Mouse (Mus musculus): ENCODE results near the gene Fads3.
A peak's percentile ranks its signal among the peaks of the same experiment; 100 is the strongest.

DNA sequence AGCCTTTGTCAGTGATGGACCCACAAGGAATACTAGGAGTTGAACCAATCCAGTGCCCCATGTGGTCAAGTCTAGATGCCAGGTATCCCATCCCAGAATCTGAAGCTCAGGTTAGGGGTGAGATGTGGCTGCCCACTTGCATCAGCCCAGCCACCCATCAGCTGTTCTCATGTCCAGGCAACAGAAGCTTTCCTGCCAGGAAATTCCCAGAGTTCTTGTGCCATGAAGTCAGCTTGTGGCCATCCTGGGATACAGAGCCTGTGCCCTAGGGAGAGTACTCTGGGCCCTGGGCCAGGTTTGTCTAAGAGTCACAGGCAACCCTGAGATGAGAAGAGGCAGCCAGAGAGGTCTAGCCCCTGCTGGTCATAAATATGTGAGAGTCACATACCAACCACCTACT is 2.3 kb downstream of the Fads3 start:
- TF ChIP-seq CTCF (IDR thresholded peaks at IDR 0.05) (peak; percentile 28), EP300 (IDR thresholded peaks at IDR 0.05) (peak; percentile 18; the same call in 1 of the 2 replicates)

Data from lung, postnatal 0 days (tissue).